Comparison of ENCODE assay signal across 19 mouse cellular contexts in genomic region chr11:31888229-31888628, GRCm38 (mm10). TPM values are rescaled to one million over a fixed set of nuclear protein-coding genes. Genes with fewer than 3 reads are reported as not detected.
DNase-seq lines count a peak whose midpoint lies in the region; ATAC-seq and TF ChIP-seq lines count a peak whose summit lies in the region.
"Had no signal": no experiment of that assay in that cellular context is flagged by ENCODE, and none has a peak within 500 bp of the region (broad histone marks: within the 10 kb centered on the region; RNA-seq: fewer than 3 reads in every experiment).

No protein-coding gene starts in this region.

- whole genome bisulfite sequencing in kidney, adult 2 months, result 33% methylated on average over 1 of the region's 1 CpGs
- WGBS in kidney, embryonic 16.5 days, result 66% methylated on average over 1 of the region's 1 CpGs
- 55% methylated on average over 1 of the region's 1 CpGs for WGBS in kidney, postnatal 0 days
- WGBS in liver, embryonic 15.5 days (ENCODE audit: insufficient replicate concordance), result 71% methylated on average over 1 of the region's 1 CpGs

- no peak overlapping the region for H3K4me2 ChIP-seq in kidney, embryonic 16.5 days (replicated peaks; ENCODE audit: low read depth, low read length)
- no peak overlapping the region for H3K4me2 ChIP-seq in kidney, postnatal 0 days (ENCODE audit: low read length)
- no peak overlapping the region for H3K4me2 ChIP-seq in liver, embryonic 15.5 days
- H3K4me2 ChIP-seq: forebrain, embryonic 13.5 days; heart, embryonic 13.5 days had no signal

- TF ChIP-seq POLR2A in kidney, adult 2 months (IDR thresholded peaks at IDR 0.05; ENCODE audit: low read depth, low read length), result no peak

- H3K9me3 ChIP-seq in kidney, embryonic 16.5 days (ENCODE audit: low read length), result no peaks in the 10 kb centered on the region
- H3K9me3 ChIP-seq in kidney, postnatal 0 days (replicated peaks; ENCODE audit: low read length), result no peaks in the 10 kb centered on the region
- H3K9me3 ChIP-seq in liver, embryonic 15.5 days (replicated peaks), result no peaks in the 10 kb centered on the region
- H3K9me3 ChIP-seq: embryonic facial prominence, embryonic 10.5 days; forebrain, embryonic 13.5 days; heart, embryonic 13.5 days had no signal

- TF ChIP-seq CTCF in kidney, adult 2 months (conservative IDR thresholded peaks at IDR 0.05; ENCODE audit: insufficient read depth, insufficient read length, low read depth, low read length), result no peak
- TF ChIP-seq CTCF in kidney, postnatal 0 days (IDR thresholded peaks at IDR 0.05; ENCODE audit: low read depth), result no peak

- H3K36me3 ChIP-seq in kidney, adult 2 months (ENCODE audit: control insufficient read depth, insufficient read depth, low read length), result peaks cover 7% of the 10 kb centered on the region
- no peaks in the 10 kb centered on the region for H3K36me3 ChIP-seq in kidney, embryonic 16.5 days (ENCODE audit: insufficient read depth, low read length)
- H3K36me3 ChIP-seq in kidney, postnatal 0 days (ENCODE audit: insufficient read depth, low read length), result peaks cover 2% of the 10 kb centered on the region; the same call in 1 of the 2 replicates
- H3K36me3 ChIP-seq in liver, embryonic 15.5 days (replicated peaks), result peaks cover 84% of the 10 kb centered on the region
- H3K36me3 ChIP-seq: embryonic facial prominence, embryonic 10.5 days had no signal

- ATAC-seq in kidney, embryonic 16.5 days (ENCODE audit: low FRiP score, low TSS enrichment), result peak; percentile 90
- 0 out of 2 replicates have a peak, but pooled peaks have one; percentile 17 for ATAC-seq in kidney, postnatal 0 days (replicated peaks; ENCODE audit: low FRiP score, low read depth)
- ATAC-seq in liver, embryonic 15.5 days (ENCODE audit: insufficient read depth), result no peak
- ATAC-seq: activated CD4-positive, CD25-positive, alpha-beta regulatory T cell, adult 4 months; forebrain, embryonic 13.5 days; forebrain, postnatal 0 days had no signal

- H3K9ac ChIP-seq in kidney, embryonic 16.5 days (replicated peaks; ENCODE audit: low read length), result no peak overlapping the region
- no peak overlapping the region for H3K9ac ChIP-seq in kidney, postnatal 0 days (ENCODE audit: low read depth, low read length)
- H3K9ac ChIP-seq in liver, embryonic 15.5 days, result no peak overlapping the region
- H3K9ac ChIP-seq: forebrain, embryonic 13.5 days; forebrain, postnatal 0 days; heart, embryonic 13.5 days had no signal

- H3K27me3 ChIP-seq in kidney, adult 2 months (replicated peaks; ENCODE audit: control insufficient read depth, insufficient read depth, low read length), result no peaks in the 10 kb centered on the region
- H3K27me3 ChIP-seq in kidney, embryonic 16.5 days (ENCODE audit: insufficient read depth, low read length), result no peaks in the 10 kb centered on the region
- H3K27me3 ChIP-seq in kidney, postnatal 0 days (ENCODE audit: insufficient read depth, low read length), result no peaks in the 10 kb centered on the region
- H3K27me3 ChIP-seq in liver, embryonic 15.5 days, result no peaks in the 10 kb centered on the region
- H3K27me3 ChIP-seq: forebrain, embryonic 13.5 days; heart, embryonic 13.5 days had no signal

- H3K4me1 ChIP-seq in kidney, adult 2 months (ENCODE audit: control insufficient read depth, insufficient read depth, low read length), result peaks cover 25% of the 10 kb centered on the region
- H3K4me1 ChIP-seq in kidney, embryonic 16.5 days (ENCODE audit: insufficient read depth, low read length), result peaks cover 16% of the 10 kb centered on the region; the same call in 1 of the 2 replicates
- no peaks in the 10 kb centered on the region for H3K4me1 ChIP-seq in kidney, postnatal 0 days (replicated peaks; ENCODE audit: insufficient read depth, low read length)
- H3K4me1 ChIP-seq in liver, embryonic 15.5 days (replicated peaks), result peaks cover 66% of the 10 kb centered on the region
- H3K4me1 ChIP-seq: embryonic facial prominence, embryonic 10.5 days; forebrain, embryonic 13.5 days had no signal

- peak; percentile 65 for DNase-seq in kidney, adult 2 months
- DNase-seq in kidney, postnatal 25 days, result no peak
- no peak for DNase-seq in kidney, adult 18-20 months
- no peak for DNase-seq in kidney, postnatal 0 days (ENCODE audit: low spot score)
- DNase-seq in ovary, postnatal 10 days (ENCODE audit: low spot score), result no peak
- DNase-seq in adrenal gland, postnatal 10 days, result no peak
- DNase-seq: adrenal gland, postnatal 25 days; cerebellum, adult 18-20 months; cerebellum, adult 9-11 months; forebrain, postnatal 0 days; gastrocnemius, postnatal 36 days; heart, adult 11 months; heart, postnatal 36 days had no signal

- H3K27ac ChIP-seq in kidney, adult 2 months (ENCODE audit: insufficient read depth, low read depth, low read length), result peak overlapping the region; percentile 78
- H3K27ac ChIP-seq in kidney, embryonic 16.5 days (ENCODE audit: low read length), result peak overlapping the region; percentile 81
- H3K27ac ChIP-seq in kidney, postnatal 0 days, result peak overlapping the region; percentile 43
- H3K27ac ChIP-seq in liver, embryonic 15.5 days (replicated peaks), result peak overlapping the region; percentile 10; the same call in 1 of the 2 replicates
- H3K27ac ChIP-seq: embryonic facial prominence, embryonic 10.5 days; forebrain, embryonic 13.5 days; heart, embryonic 13.5 days had no signal

- no peak overlapping the region for H3K4me3 ChIP-seq in kidney, adult 2 months (ENCODE audit: insufficient read depth, low read depth, low read length)
- no peak overlapping the region for H3K4me3 ChIP-seq in kidney, embryonic 16.5 days (ENCODE audit: low read length)
- no peak overlapping the region for H3K4me3 ChIP-seq in kidney, postnatal 0 days (replicated peaks; ENCODE audit: low read depth, low read length)
- H3K4me3 ChIP-seq in liver, embryonic 15.5 days (replicated peaks), result no peak overlapping the region
- H3K4me3 ChIP-seq: embryonic facial prominence, embryonic 10.5 days; forebrain, embryonic 13.5 days; heart, embryonic 13.5 days had no signal

RNA-seq across cellular contexts. Expression of gene Cpeb4, which starts 16.2 kb away (rescaled TPM):
- polyA plus RNA-seq in kidney, adult 2 months (2012; rRNA removed), result 27.2 and 30.0 TPM in 2 replicates
- 4.0 and 4.3 TPM in 2 replicates for polyA plus RNA-seq in kidney, embryonic 16.5 days (2015; fragmentation: Nextera tagmentation; extraction: Ambion mirVana)
- 6.1 and 6.7 TPM in 2 replicates for polyA plus RNA-seq in kidney, postnatal 0 days (2015; fragmentation: Nextera tagmentation; extraction: Ambion mirVana)
- 19.0 and 19.1 TPM in 2 replicates for polyA plus RNA-seq in liver, embryonic 15.5 days (2015; fragmentation: Nextera tagmentation; extraction: Ambion mirVana)
- total RNA-seq in adrenal gland, postnatal 10 days (2021), result 100 to 1,000 TPM in 1 of 2 experiments, 10 to 100 TPM in 1; 66.9 to 133 TPM

Comparison
In these comparisons a context has a peak if more than half of its experiments do, and no peak if none do; other contexts are left out.
1. H3K27ac ChIP-seq: peak in every context shown above with its lines; median percentile 81 in kidney, embryonic 16.5 days; 78 in kidney, adult 2 months; 43 in kidney, postnatal 0 days; 10 in liver, embryonic 15.5 days.